Mouse (Mus musculus): ENCODE measurements around the gene Fkbpl. TPM values are rescaled to one million over a fixed set of nuclear protein-coding genes. Genes with fewer than 3 reads are reported as not detected.

Gene Fkbpl
- polyA plus RNA-seq, 1 experiment from 2014 or later = 12.4 TPM

GRCm38 (mm10) chr17:34655581-34655991, 11.0 kb downstream of the Fkbpl start:
- DNase-seq (ENCODE audit: low spot score) (peak; percentile 78), ATAC-seq (ENCODE audit: low FRiP score, low TSS enrichment) (peak; percentile 82)
- H3K27me3 ChIP-seq (ENCODE audit: control insufficient read depth, insufficient read depth, low read length) = peaks cover 2% of the 10 kb centered on the region; the same call in 1 of the 2 replicates
- 0 out of 2 replicates have a peak overlapping the region, but pooled peaks have one; percentile 11 for H3K4me2 ChIP-seq (replicated peaks; ENCODE audit: low read depth)
- H3K9me3 ChIP-seq (ENCODE audit: control insufficient read depth, low read length) = no peaks in the 10 kb centered on the region
- peaks cover 11% of the 10 kb centered on the region for H3K36me3 ChIP-seq (ENCODE audit: control insufficient read depth, insufficient read depth, low read length)
- H3K27ac ChIP-seq (replicated peaks) = peak overlapping the region; percentile 86
- TF ChIP-seq EP300 (optimal IDR thresholded peaks at IDR 0.05) (no peak), CTCF (IDR thresholded peaks at IDR 0.05; ENCODE audit: low read depth) (peak; percentile 68)
- peak overlapping the region; percentile 23; the same call in 1 of the 2 replicates for H3K9ac ChIP-seq (ENCODE audit: low read length)
- WGBS = 21% methylated on average over 3 of the region's 4 CpGs
- no peak overlapping the region for H3K4me3 ChIP-seq (ENCODE audit: low read depth, low read length)
- H3K4me1 ChIP-seq (replicated peaks; ENCODE audit: control insufficient read depth, insufficient read depth) = no peaks in the 10 kb centered on the region; the same call in 1 of the 2 replicates

GRCm38 (mm10) chr17:34656666-34657065, 12.1 kb downstream of the Fkbpl start:
- TF ChIP-seq EP300 (optimal IDR thresholded peaks at IDR 0.05) (no peak), CTCF (IDR thresholded peaks at IDR 0.05; ENCODE audit: low read depth) (no peak)
- no peak for ATAC-seq (ENCODE audit: low FRiP score, low TSS enrichment)
- no peak overlapping the region for H3K4me2 ChIP-seq (replicated peaks; ENCODE audit: low read depth)
- DNase-seq (ENCODE audit: low spot score) = peak; percentile 22
- H3K4me1 ChIP-seq (replicated peaks; ENCODE audit: control insufficient read depth, insufficient read depth) = no peaks in the 10 kb centered on the region; the same call in 1 of the 2 replicates
- peaks cover 6% of the 10 kb centered on the region; the same call in 1 of the 2 replicates for H3K36me3 ChIP-seq (ENCODE audit: control insufficient read depth, insufficient read depth, low read length)
- H3K4me3 ChIP-seq (ENCODE audit: low read depth, low read length) = no peak overlapping the region
- H3K9me3 ChIP-seq (ENCODE audit: control insufficient read depth, low read length) = no peaks in the 10 kb centered on the region
- no peak overlapping the region; the same call in 1 of the 2 replicates for H3K9ac ChIP-seq (ENCODE audit: low read length)
- peak overlapping the region; percentile 86; the same call in 1 of the 2 replicates for H3K27ac ChIP-seq (replicated peaks)
- WGBS = 36% methylated on average over 8 of the region's 8 CpGs
- peaks cover 2% of the 10 kb centered on the region; the same call in 1 of the 2 replicates for H3K27me3 ChIP-seq (ENCODE audit: control insufficient read depth, insufficient read depth, low read length)

GRCm38 (mm10) chr17:34657271-34657670, 12.7 kb downstream of the Fkbpl start:
- ATAC-seq (ENCODE audit: low FRiP score, low TSS enrichment) = no peak
- WGBS = 31% methylated on average over 2 of the region's 2 CpGs
- Histone ChIP-seq H3K4me1 (replicated peaks; ENCODE audit: control insufficient read depth, insufficient read depth) (no peaks in the 10 kb centered on the region; the same call in 1 of the 2 replicates), H3K4me3 (ENCODE audit: low read depth, low read length) (no peak overlapping the region), H3K9ac (ENCODE audit: low read length) (no peak overlapping the region), H3K27me3 (ENCODE audit: control insufficient read depth, insufficient read depth, low read length) (peaks cover 2% of the 10 kb centered on the region; the same call in 1 of the 2 replicates), H3K4me2 (replicated peaks; ENCODE audit: low read depth) (no peak overlapping the region), H3K27ac (replicated peaks) (no peak overlapping the region; the same call in 1 of the 2 replicates), H3K36me3 (ENCODE audit: control insufficient read depth, insufficient read depth, low read length) (peaks cover 6% of the 10 kb centered on the region; the same call in 1 of the 2 replicates), H3K9me3 (ENCODE audit: control insufficient read depth, low read length) (no peaks in the 10 kb centered on the region)
- TF ChIP-seq EP300 (optimal IDR thresholded peaks at IDR 0.05) = no peak
- TF ChIP-seq CTCF (IDR thresholded peaks at IDR 0.05; ENCODE audit: low read depth) = no peak
- no peak for DNase-seq (ENCODE audit: low spot score)

- Histone ChIP-seq H3K9me3 (ENCODE audit: control insufficient read depth, low read length) (no peaks in the 10 kb centered on the region), H3K27me3 (ENCODE audit: control insufficient read depth, insufficient read depth, low read length) (peaks cover 2% of the 10 kb centered on the region; the same call in 1 of the 2 replicates), H3K4me1 (replicated peaks; ENCODE audit: control insufficient read depth, insufficient read depth) (no peaks in the 10 kb centered on the region; the same call in 1 of the 2 replicates), H3K9ac (ENCODE audit: low read length) (no peak overlapping the region), H3K27ac (replicated peaks) (no peak overlapping the region), H3K4me2 (replicated peaks; ENCODE audit: low read depth) (no peak overlapping the region), H3K4me3 (ENCODE audit: low read depth, low read length) (no peak overlapping the region), H3K36me3 (ENCODE audit: control insufficient read depth, insufficient read depth, low read length) (peaks cover 4% of the 10 kb centered on the region; the same call in 1 of the 2 replicates)
- 79% methylated on average over 2 of the region's 2 CpGs for WGBS
- ATAC-seq (ENCODE audit: low FRiP score, low TSS enrichment) (no peak), DNase-seq (ENCODE audit: low spot score) (no peak)
- TF ChIP-seq CTCF (IDR thresholded peaks at IDR 0.05; ENCODE audit: low read depth) (no peak), EP300 (optimal IDR thresholded peaks at IDR 0.05) (no peak)
Observed at GRCm38 (mm10) chr17:34658145-34658544, 13.6 kb downstream of the Fkbpl start.

- Histone ChIP-seq H3K4me2 (replicated peaks; ENCODE audit: low read depth) (no peak overlapping the region), H3K9me3 (ENCODE audit: control insufficient read depth, low read length) (no peaks in the 10 kb centered on the region), H3K27me3 (ENCODE audit: control insufficient read depth, insufficient read depth, low read length) (peaks cover 2% of the 10 kb centered on the region; the same call in 1 of the 2 replicates), H3K27ac (replicated peaks) (no peak overlapping the region), H3K4me1 (replicated peaks; ENCODE audit: control insufficient read depth, insufficient read depth) (no peaks in the 10 kb centered on the region; the same call in 1 of the 2 replicates), H3K4me3 (ENCODE audit: low read depth, low read length) (no peak overlapping the region), H3K9ac (ENCODE audit: low read length) (no peak overlapping the region), H3K36me3 (ENCODE audit: control insufficient read depth, insufficient read depth, low read length) (peaks cover 1% of the 10 kb centered on the region; the same call in 1 of the 2 replicates)
- WGBS = 90% methylated on average over 3 of the region's 3 CpGs
- no peak for DNase-seq (ENCODE audit: low spot score)
- TF ChIP-seq CTCF (IDR thresholded peaks at IDR 0.05; ENCODE audit: low read depth) = no peak
- ATAC-seq (ENCODE audit: low FRiP score, low TSS enrichment) = no peak
Observed at GRCm38 (mm10) chr17:34658591-34658990, 14.0 kb downstream of the Fkbpl start.

All from stomach, postnatal 0 days (tissue).